Mouse (Mus musculus) lung, postnatal 0 days (tissue): ENCODE results near the gene Arpc5.
A peak's percentile ranks its signal among the peaks of the same experiment; 100 is the strongest.

Experiments
- CTCF ChIP-seq: IDR thresholded peaks from 2 replicates; pipeline ENCODE4 v1.5.1; 2016; ENCODE audit warnings: antibody characterized with exemption, mild to moderate bottlenecking
- EP300 ChIP-seq: IDR thresholded peaks from 2 replicates; pipeline ENCODE4 v1.6.1; 2016; ENCODE audit warnings: antibody characterized with exemption, mild to moderate bottlenecking, control low read depth

DNA sequence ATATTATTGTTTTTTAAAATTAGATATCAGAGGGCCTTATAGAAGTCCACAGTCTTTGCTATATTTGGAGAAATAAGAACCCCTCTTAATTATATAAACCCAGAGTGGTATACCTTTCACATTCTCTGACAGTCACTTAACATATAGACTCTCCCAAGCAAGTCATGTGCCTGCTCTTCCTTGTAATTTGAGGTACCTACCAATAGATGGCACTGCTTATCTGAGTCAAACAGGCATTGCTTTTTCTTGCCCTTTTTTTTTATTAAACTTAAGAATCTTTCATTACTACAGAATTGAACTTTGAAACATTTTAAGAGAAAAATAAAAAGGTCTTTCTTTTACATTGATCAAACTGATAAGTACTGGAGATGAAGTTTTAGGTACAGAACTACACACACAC lies 42.1 kb upstream of the Arpc5 start:
- peak; percentile 48 for TF ChIP-seq CTCF
- TF ChIP-seq EP300, result no peak
